Mouse (Mus musculus) ES-Bruce4 (cell line): ENCODE measurements around the gene Dmpk. TPM values are rescaled to one million over a fixed set of nuclear protein-coding genes. Genes with fewer than 3 reads are reported as not detected.

Experiments used
- H3K27ac ChIP-seq: 2 replicates; pipeline ENCODE4 v1.5.1; 2012; ENCODE audit warnings: low read length, inconsistent platforms; ENCODE audit not compliant: insufficient read depth
- H3K27me3 ChIP-seq: 2 replicates; pipeline ENCODE4 v1.6.1; 2012; ENCODE audit warnings: mild to moderate bottlenecking, low read length, inconsistent platforms; ENCODE audit not compliant: control insufficient read depth, poor library complexity, insufficient read depth, severe bottlenecking
- H3K36me3 ChIP-seq: 2 replicates; pipeline ENCODE4 v1.6.1; 2012; ENCODE audit warnings: inconsistent platforms, mild to moderate bottlenecking, low read length, moderate library complexity; ENCODE audit not compliant: control insufficient read depth, poor library complexity, insufficient read depth, severe bottlenecking
- H3K4me1 ChIP-seq: one replicate; pipeline ENCODE4 v1.8.1; 2011; ENCODE audit warnings: low read length; ENCODE audit not compliant: control insufficient read depth, insufficient read depth
- H3K4me3 ChIP-seq: 2 replicates; pipeline ENCODE4 v1.5.1; 2011; ENCODE audit warnings: low read depth, mild to moderate bottlenecking, low read length
- H3K9ac ChIP-seq: 2 replicates; pipeline ENCODE4 v1.6.1; 2012; ENCODE audit warnings: low read depth, mild to moderate bottlenecking, inconsistent platforms; ENCODE audit not compliant: poor library complexity, severe bottlenecking
- H3K9me3 ChIP-seq: replicated peaks from 2 replicates; pipeline ENCODE4 v1.6.1; 2012; ENCODE audit warnings: mild to moderate bottlenecking, low read length, inconsistent platforms; ENCODE audit not compliant: control insufficient read depth, poor library complexity, insufficient read depth, severe bottlenecking
- CTCF ChIP-seq: IDR thresholded peaks from one replicate; pipeline ENCODE4 v1.8.1; 2011; ENCODE audit warnings: low read depth, low read length
- EP300 ChIP-seq: IDR thresholded peaks from 2 replicates; pipeline ENCODE4 v1.6.1; 2011; ENCODE audit warnings: low read depth, low read length; ENCODE audit not compliant: insufficient read depth
- POLR2A ChIP-seq: IDR thresholded peaks from one replicate; pipeline ENCODE4 v1.8.1; 2011; ENCODE audit warnings: low read length; ENCODE audit not compliant: insufficient read depth
- polyA plus RNA-seq: library from polyadenylated mRNA; stranded (reverse); fragments of >200 nt; gene quantifications from 2 replicates; pipeline ENCODE4 v1.2.4, GENCODE M21; 2011; ENCODE audit warnings: low read depth; ENCODE audit not compliant: missing spikeins, insufficient read depth, insufficient read length

Dmpk gene
- polyA plus RNA-seq, 1 experiment: 19.5 TPM

GRCm38 (mm10) chr7:19078732-19079131, 4.9 kb upstream of the Dmpk start:
- Histone ChIP-seq H3K27me3 (no peaks in the 10 kb centered on the region), H3K4me1 (no peaks in the 10 kb centered on the region), H3K27ac (no peak overlapping the region), H3K9me3 (no peaks in the 10 kb centered on the region), H3K36me3 (peaks cover 12% of the 10 kb centered on the region), H3K4me3 (no peak overlapping the region), H3K9ac (no peak overlapping the region)
- TF ChIP-seq POLR2A (no peak), CTCF (no peak), EP300 (no peak)

- H3K4me1 ChIP-seq: peaks cover 2% of the 10 kb centered on the region
- no peak overlapping the region for H3K9ac ChIP-seq
- H3K4me3 ChIP-seq: no peak overlapping the region
- H3K36me3 ChIP-seq: peaks cover 12% of the 10 kb centered on the region
- no peaks in the 10 kb centered on the region for H3K27me3 ChIP-seq
- H3K9me3 ChIP-seq: no peaks in the 10 kb centered on the region
- H3K27ac ChIP-seq: no peak overlapping the region
- TF ChIP-seq CTCF: no peak
Measured at GRCm38 (mm10) chr7:19080451-19080950, 3.1 kb upstream of the Dmpk start.

- TF ChIP-seq CTCF: no peak
- Histone ChIP-seq H3K9ac (no peak overlapping the region), H3K27ac (no peak overlapping the region), H3K9me3 (no peaks in the 10 kb centered on the region), H3K4me1 (peaks cover 4% of the 10 kb centered on the region), H3K36me3 (peaks cover 12% of the 10 kb centered on the region), H3K4me3 (no peak overlapping the region), H3K27me3 (no peaks in the 10 kb centered on the region)
Measured at GRCm38 (mm10) chr7:19082171-19082570, 1.5 kb upstream of the Dmpk start.

GRCm38 (mm10) chr7:19083096-19083495, 553 bp upstream of the Dmpk start:
- TF ChIP-seq EP300: no peak
- no peak for TF ChIP-seq CTCF
- no peak for TF ChIP-seq POLR2A
- no peak overlapping the region for H3K9ac ChIP-seq
- H3K4me1 ChIP-seq: peaks cover 4% of the 10 kb centered on the region
- peaks cover 10% of the 10 kb centered on the region for H3K36me3 ChIP-seq
- H3K27me3 ChIP-seq: no peaks in the 10 kb centered on the region
- H3K4me3 ChIP-seq: no peak overlapping the region
- no peaks in the 10 kb centered on the region for H3K9me3 ChIP-seq
- no peak overlapping the region for H3K27ac ChIP-seq

GRCm38 (mm10) chr7:19084277-19084771, 675 bp downstream of the Dmpk start:
- Histone ChIP-seq H3K9me3 (no peaks in the 10 kb centered on the region), H3K4me1 (peaks cover 4% of the 10 kb centered on the region), H3K9ac (no peak overlapping the region), H3K27me3 (no peaks in the 10 kb centered on the region), H3K27ac (no peak overlapping the region), H3K4me3 (no peak overlapping the region), H3K36me3 (peaks cover 9% of the 10 kb centered on the region)
- TF ChIP-seq EP300: no peak
- TF ChIP-seq POLR2A: no peak
- no peak for TF ChIP-seq CTCF

- Histone ChIP-seq H3K27ac (no peak overlapping the region), H3K9me3 (no peaks in the 10 kb centered on the region), H3K9ac (no peak overlapping the region), H3K27me3 (no peaks in the 10 kb centered on the region), H3K36me3 (peaks cover 9% of the 10 kb centered on the region), H3K4me1 (peaks cover 4% of the 10 kb centered on the region), H3K4me3 (no peak overlapping the region)
- TF ChIP-seq POLR2A: no peak
- TF ChIP-seq EP300: no peak
- no peak for TF ChIP-seq CTCF
Measured at GRCm38 (mm10) chr7:19084921-19085473, 1.3 kb downstream of the Dmpk start.
